Comparison of ENCODE assay signal across 17 mouse cellular contexts in genomic region chr2:129819531-129819930, GRCm38 (mm10). TPM values are rescaled to one million over a fixed set of nuclear protein-coding genes. Genes with fewer than 3 reads are reported as not detected.
DNase-seq lines count a peak whose midpoint lies in the region; ATAC-seq and TF ChIP-seq lines count a peak whose summit lies in the region.
"Had no signal": no experiment of that assay in that cellular context is flagged by ENCODE, and none has a peak within 500 bp of the region (broad histone marks: within the 10 kb centered on the region; RNA-seq: fewer than 3 reads in every experiment).

No protein-coding gene starts in this region.

- TF ChIP-seq CTCF in heart, adult 2 months (IDR thresholded peaks at IDR 0.05): no peak

- peak overlapping the region; percentile 51 for H3K27ac ChIP-seq in heart, adult 2 months
- H3K27ac ChIP-seq in intestine, embryonic 16.5 days (ENCODE audit: low read length): 0 out of 2 replicates have a peak overlapping the region, but pooled peaks have one; percentile 30
- no peak overlapping the region for H3K27ac ChIP-seq in intestine, embryonic 15.5 days
- H3K27ac ChIP-seq in brown adipose tissue, adult 24 weeks (replicated peaks; ENCODE audit: low read depth, low read length): peak overlapping the region; percentile 72
- H3K27ac ChIP-seq: embryonic facial prominence, embryonic 10.5 days; forebrain, embryonic 10.5 days; kidney, postnatal 0 days; midbrain, embryonic 10.5 days had no signal

- peaks cover 7% of the 10 kb centered on the region for H3K79me2 ChIP-seq in heart, adult 2 months (replicated peaks; ENCODE audit: control insufficient read depth, insufficient read depth, low read length)

- H3K9me3 ChIP-seq in intestine, embryonic 16.5 days (ENCODE audit: control insufficient read depth, low read length): no peaks in the 10 kb centered on the region
- H3K9me3 ChIP-seq in intestine, embryonic 15.5 days: no peaks in the 10 kb centered on the region
- H3K9me3 ChIP-seq: embryonic facial prominence, embryonic 10.5 days; forebrain, embryonic 10.5 days; midbrain, embryonic 10.5 days had no signal

- DNase-seq in heart, adult 2 months: no peak
- no peak for DNase-seq in heart, postnatal 25 days (ENCODE audit: low spot score)
- DNase-seq in 416B (ENCODE audit: low read depth): peak; percentile 51
- DNase-seq in right cerebral cortex, postnatal 10 days (ENCODE audit: low spot score in 2 of 2): no peak
- DNase-seq: cerebellum, postnatal 10 days; kidney, adult 2 months; right cerebral cortex, adult 18-20 months had no signal

- no peak overlapping the region for H3K4me2 ChIP-seq in intestine, embryonic 16.5 days (ENCODE audit: low read depth, low read length)
- H3K4me2 ChIP-seq in intestine, embryonic 15.5 days (replicated peaks): no peak overlapping the region

- no peak for TF ChIP-seq EP300 in heart, adult 2 months (IDR thresholded peaks at IDR 0.05; ENCODE audit: insufficient read depth, low read depth, low read length)

- H3K9ac ChIP-seq in heart, adult 2 months (ENCODE audit: low read depth, low read length): no peak overlapping the region
- H3K9ac ChIP-seq in intestine, embryonic 16.5 days (ENCODE audit: low read depth, low read length): no peak overlapping the region
- no peak overlapping the region for H3K9ac ChIP-seq in intestine, embryonic 15.5 days

- no peaks in the 10 kb centered on the region for H3K27me3 ChIP-seq in heart, adult 2 months (ENCODE audit: control insufficient read depth, insufficient read depth, low read length)
- H3K27me3 ChIP-seq in intestine, embryonic 16.5 days (replicated peaks; ENCODE audit: control insufficient read depth, insufficient read depth, low read length): no peaks in the 10 kb centered on the region
- H3K27me3 ChIP-seq in intestine, embryonic 15.5 days (replicated peaks): no peaks in the 10 kb centered on the region

- H3K36me3 ChIP-seq in heart, adult 2 months (ENCODE audit: control insufficient read depth, insufficient read depth, low read length): peaks cover 58% of the 10 kb centered on the region
- H3K36me3 ChIP-seq in intestine, embryonic 16.5 days (ENCODE audit: control insufficient read depth, insufficient read depth, low read length): no peaks in the 10 kb centered on the region
- no peaks in the 10 kb centered on the region; the same call in 1 of the 2 replicates for H3K36me3 ChIP-seq in intestine, embryonic 15.5 days

- 41% methylated on average over 2 of the region's 2 CpGs for WGBS in heart, adult 2 months
- 78% methylated on average over 2 of the region's 2 CpGs for WGBS in intestine, embryonic 16.5 days
- 69% methylated on average over 2 of the region's 2 CpGs for WGBS in intestine, embryonic 15.5 days

- ATAC-seq in intestine, embryonic 16.5 days: no peak
- ATAC-seq in intestine, embryonic 15.5 days: no peak
- no peak for ATAC-seq in monocyte, adult 5-6 weeks (replicated peaks; ENCODE audit: insufficient number of reproducible peaks, low FRiP score, low TSS enrichment, poor library complexity, severe bottlenecking)
- ATAC-seq: forebrain, embryonic 16.5 days; midbrain, embryonic 16.5 days had no signal

- intact Hi-C loops in heart, adult 2 months (cut with DNase I): no loop called here
- intact Hi-C loops in heart, postnatal 25 days (cut with DNase I): loop anchor here (2.0 kb wide), 1 partner anchor 17 kb away; no protein-coding TSS in a partner anchor

- H3K4me3 ChIP-seq in heart, adult 2 months: no peak overlapping the region
- no peak overlapping the region for H3K4me3 ChIP-seq in intestine, embryonic 16.5 days (ENCODE audit: low read length)
- no peak overlapping the region for H3K4me3 ChIP-seq in intestine, embryonic 15.5 days (replicated peaks)
- H3K4me3 ChIP-seq in brown adipose tissue, adult 24 weeks (ENCODE audit: insufficient read depth, low read depth, low read length): no peak overlapping the region
- H3K4me3 ChIP-seq: embryonic facial prominence, embryonic 10.5 days; forebrain, embryonic 10.5 days; midbrain, embryonic 10.5 days had no signal

- peaks cover 47% of the 10 kb centered on the region for H3K4me1 ChIP-seq in heart, adult 2 months (ENCODE audit: control insufficient read depth, insufficient read depth, low read length)
- H3K4me1 ChIP-seq in intestine, embryonic 16.5 days (ENCODE audit: control insufficient read depth, insufficient read depth, low read length): peaks cover 3% of the 10 kb centered on the region; the same call in 1 of the 2 replicates
- H3K4me1 ChIP-seq in intestine, embryonic 15.5 days (replicated peaks): 0 out of 2 replicates have a peak, but pooled peaks cover 3% of the 10 kb centered on the region
- H3K4me1 ChIP-seq in brown adipose tissue, adult 24 weeks (ENCODE audit: control insufficient read depth, insufficient read depth, insufficient read length, low read length): peaks cover 44% of the 10 kb centered on the region
- H3K4me1 ChIP-seq: embryonic facial prominence, embryonic 10.5 days; forebrain, embryonic 10.5 days; midbrain, embryonic 10.5 days had no signal

- no peak for TF ChIP-seq POLR2A in heart, adult 2 months (IDR thresholded peaks at IDR 0.05; ENCODE audit: insufficient read depth, low read depth, low read length)

RNA-seq across cellular contexts. Expression of gene Stk35, which starts 19.2 kb away (rescaled TPM):
- total RNA-seq in heart, adult 2 months (2021): 10 to 100 TPM; 10.9 to 18.4 TPM
- polyA plus RNA-seq in heart, adult 2 months (2012; rRNA removed): 11.2 and 17.8 TPM in 2 replicates
- 10 to 100 TPM; 11.9 to 19.5 TPM for total RNA-seq in heart, postnatal 25 days (2021)
- 4.5 and 5.4 TPM in 2 replicates for polyA plus RNA-seq in intestine, embryonic 16.5 days (2015; fragmentation: Nextera tagmentation; extraction: Ambion mirVana)
- 7.8 and 8.8 TPM in 2 replicates for polyA plus RNA-seq in intestine, embryonic 15.5 days (2015; fragmentation: Nextera tagmentation; extraction: Ambion mirVana)
- polyA plus RNA-seq in brown adipose tissue, adult 24 weeks (2012; ENCODE audit: insufficient read depth, insufficient read length, missing spikeins): 6.6 and 6.9 TPM in 2 replicates
- 7.5 to 12.2 TPM (median 8.9 TPM) in 3 replicates for total RNA-seq in monocyte, adult 5-6 weeks (2017)
